Mouse (Mus musculus): ENCODE measurements at regions not wholly inside any gene's neighbourhood (a gene's known extent, or its start where the extent isn't known, plus 50 kb on each side); places are given as distances from the start of the nearest gene placed in this dataset.
A peak's percentile ranks its signal among the peaks of the same experiment; 100 is the strongest.

DNA sequence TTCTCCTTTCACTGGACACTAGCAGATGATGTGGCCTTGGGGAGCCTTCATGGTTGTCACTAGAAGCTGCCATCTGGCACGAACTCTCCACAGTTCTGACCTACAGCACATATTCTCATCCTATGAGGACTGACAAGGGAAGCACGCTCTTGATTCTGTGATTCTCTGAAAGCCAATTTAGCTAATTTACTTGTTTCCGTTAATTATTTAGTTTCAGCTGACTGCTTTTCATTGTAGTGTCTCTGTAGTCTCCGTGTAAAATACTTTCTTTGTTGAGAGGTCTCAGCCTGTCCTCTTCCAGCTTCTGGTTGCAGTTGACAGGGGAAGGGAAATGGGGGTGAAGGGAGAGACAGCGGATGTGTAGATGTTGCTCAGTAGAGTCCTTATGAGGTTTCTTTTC is 102.9 kb upstream of the Sp4 start:
- no peak for DNase-seq

DNA sequence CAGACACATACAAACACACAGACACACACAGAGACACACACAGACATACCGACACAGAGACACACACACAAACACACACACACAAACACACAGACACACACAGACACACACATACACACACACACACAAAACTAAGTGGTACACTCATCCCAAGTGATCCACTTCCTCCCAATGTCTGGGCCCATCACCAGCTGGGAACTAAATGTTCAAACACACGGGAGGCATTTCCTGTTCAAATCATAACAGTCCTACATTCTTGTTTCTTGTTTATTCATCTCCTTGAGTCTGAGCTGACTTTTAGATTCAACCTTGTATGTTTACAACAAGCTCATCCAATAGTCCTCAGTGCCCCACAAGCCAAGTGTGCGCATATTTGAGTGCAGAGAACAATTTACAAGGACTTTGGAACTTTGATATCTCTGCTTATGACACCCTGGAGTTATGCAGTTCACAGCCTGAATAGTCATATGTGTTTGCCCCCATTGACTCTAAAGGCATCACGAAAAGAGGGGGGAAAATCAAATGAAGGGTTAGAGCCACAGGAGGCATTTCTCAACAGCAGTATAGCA is 102.4 kb upstream of the Sp4 start:
- DNase-seq = no peak

GRCm38 (mm10) chr12:118401377-118401776 is 100.1 kb upstream of the Sp4 start:
- DNase-seq = no peak

DNA sequence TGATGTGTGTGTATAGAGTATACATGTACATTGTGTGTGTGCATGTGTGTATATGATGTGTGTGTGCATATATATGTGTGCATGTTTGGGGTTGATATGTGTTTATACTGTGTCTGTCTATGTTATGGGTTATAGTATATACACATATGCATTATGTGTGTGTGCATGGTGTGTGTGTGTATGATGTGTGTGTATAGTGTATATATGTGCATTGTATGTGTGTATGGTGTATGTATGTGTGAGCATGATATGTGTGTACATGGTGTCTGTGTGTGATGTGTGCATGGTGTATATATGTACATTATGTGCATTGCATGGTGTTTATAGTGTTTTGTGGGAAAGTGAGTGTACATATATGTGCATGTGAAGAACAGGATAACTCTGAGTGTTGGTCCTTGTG is 90.4 kb upstream of the Sp4 start:
- DNase-seq = no peak

DNA sequence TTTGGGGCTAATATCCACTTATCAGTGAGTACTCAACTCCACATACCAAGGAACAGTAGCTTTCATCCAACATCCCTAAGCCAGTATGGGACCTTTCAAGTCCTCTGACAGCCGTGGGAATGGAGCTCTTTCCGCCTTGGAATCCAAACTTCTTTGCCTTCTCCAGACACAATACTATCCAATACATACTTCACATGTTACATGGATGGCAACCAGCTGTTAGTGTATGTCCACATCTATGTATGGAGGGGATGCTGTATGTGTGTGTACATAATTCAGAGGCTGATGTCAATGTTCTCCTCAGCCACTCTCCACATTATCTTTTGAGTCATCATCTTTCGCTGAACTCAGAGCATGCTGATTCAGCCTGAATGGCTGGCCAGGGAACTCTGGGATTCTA is 79.8 kb upstream of the Sp4 start:
- DNase-seq = no peak

DNA sequence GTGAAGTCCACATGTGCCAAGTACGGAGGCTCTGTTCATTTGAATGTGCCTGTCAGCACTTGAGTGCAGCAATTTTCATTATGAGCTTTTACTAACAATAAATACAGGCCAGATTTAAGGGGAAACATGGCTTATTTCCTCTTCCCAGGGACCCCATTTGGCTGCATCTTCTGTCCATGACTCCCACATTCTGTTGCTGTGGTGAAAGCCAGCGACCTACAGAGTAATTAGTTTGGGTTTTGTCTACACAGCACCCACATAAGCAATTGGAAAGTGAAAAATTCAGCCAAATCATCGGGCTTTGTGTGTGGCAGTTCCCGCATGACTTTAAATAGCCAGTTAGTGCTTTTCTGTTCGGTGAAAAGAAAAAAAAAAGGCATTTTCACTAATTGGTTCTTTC is 76.7 kb upstream of the Sp4 start:
- no peak for DNase-seq

DNA sequence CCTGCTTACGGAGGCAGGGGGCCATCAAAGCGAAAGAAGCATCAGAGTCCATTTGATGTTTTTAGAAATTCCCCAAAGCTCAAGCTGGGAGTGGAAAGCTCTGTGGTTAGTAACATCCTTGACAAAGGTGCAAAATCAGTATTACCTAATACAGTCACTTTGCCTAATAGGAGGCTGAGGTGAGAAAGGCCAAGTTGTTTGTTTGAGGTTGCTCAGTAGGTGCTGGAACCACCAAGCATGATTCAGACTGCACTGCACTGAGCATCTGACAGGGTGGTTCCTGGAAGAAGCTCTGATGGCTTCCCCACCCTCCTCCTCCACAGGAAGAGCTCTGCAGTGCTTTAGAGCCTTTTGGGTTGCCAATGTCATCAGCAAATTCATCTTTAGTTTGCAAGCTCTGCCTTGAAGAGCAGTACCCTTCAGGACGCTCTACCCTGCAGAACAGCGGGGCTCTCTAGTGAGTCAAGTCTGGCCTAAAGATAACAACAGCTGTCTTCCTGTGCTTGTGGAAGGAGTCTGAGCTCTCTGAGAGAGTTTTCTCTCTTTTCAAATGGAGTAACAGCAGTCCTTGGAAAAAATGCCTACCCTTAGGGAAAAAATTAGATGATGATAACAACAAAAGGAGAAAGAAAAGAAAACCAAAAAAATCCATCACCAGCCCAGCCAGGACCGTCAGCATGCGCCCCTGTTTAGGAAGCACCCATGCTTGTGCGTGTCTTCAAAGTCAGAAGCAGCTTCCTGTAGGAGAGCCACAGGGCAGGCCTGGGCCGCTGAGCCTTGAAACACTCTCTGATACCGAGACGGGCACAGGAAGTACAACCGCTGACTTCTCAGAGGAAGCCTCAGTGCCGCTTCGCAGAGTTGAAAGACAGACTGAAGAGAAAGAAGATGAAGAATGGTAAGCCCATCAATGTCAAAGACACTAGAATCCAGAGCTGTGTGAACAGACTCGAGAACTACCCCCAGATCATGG is 75.6 kb upstream of the Sp4 start:
- DNase-seq = peak; percentile 75

DNA sequence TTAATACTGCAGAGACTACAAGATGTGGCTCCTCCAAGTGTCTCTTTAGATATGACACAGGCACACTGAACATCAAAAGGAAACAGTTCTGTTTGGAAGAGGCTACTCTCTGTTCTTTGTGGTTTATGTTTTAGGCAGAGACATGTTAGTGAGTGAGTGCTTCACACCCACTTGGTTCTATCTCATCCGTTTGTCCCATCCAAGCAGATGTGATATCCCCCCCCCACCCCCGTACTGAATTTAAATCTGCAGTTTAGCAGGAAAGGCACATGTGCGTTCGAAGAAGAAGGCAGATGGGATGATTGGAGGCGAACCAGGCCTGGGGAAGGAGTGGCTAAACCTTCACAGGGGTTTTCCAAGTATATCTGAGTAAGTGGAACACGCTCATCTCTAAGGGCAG is 72.0 kb upstream of the Sp4 start:
- no peak for DNase-seq

GRCm38 (mm10) chr12:118371905-118372304 is 70.7 kb upstream of the Sp4 start:
- no peak for DNase-seq

DNA sequence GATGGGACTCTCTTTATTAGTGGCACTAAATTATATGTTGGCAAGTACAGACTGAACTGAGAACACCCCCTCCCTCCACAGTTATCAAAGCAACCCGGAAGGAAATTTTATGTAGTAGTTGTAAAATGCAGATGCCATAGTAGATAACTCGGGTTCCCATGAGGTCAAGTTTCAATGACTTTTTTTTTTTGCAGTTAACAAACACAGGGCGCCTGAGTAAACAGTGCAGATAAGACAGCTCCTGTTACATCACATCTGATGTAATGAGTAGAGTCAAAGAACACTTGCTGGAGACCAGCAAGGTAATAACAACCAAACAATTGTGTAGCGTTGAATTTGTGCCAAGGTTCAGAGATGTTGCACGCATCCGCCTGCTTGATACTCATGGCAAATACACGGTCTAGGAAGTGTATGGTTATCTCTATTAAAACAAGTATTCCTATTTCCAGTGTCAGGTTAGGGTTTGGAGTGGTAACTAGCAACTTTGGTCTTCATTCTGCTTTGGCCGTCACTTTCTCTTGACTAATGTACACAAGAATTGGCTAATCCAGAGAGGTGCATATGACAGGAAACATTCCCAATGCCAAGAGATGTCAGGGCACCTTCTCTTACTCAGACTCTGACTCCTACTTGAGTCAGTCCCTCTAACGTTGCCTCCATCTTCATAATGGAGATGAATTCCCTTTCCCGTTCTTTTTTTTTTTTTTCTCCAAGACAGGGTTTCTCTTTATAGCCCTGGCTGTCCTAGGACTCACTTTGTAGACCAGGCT is 66.3 kb upstream of the Sp4 start:
- no peak for DNase-seq

DNA sequence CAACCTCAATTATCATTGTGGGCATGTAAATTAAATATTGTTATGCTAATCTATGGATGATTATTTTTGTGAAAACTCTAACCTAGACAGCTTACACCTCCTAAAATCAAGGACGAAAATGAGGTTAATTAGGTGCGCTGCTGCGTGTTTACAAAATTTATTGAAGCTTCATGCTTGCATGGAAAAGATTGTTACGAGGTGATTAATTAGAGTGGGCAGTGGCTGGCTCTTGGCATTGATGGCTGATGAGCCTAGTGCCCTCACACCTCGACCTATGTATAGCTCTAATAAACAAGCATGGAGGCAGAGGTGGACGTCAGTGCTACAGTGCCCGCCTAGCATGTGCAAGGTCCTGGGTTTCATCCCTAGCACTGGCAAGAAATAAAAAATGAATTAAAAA is 51.6 kb upstream of the Sp4 start:
- DNase-seq = no peak

DNA sequence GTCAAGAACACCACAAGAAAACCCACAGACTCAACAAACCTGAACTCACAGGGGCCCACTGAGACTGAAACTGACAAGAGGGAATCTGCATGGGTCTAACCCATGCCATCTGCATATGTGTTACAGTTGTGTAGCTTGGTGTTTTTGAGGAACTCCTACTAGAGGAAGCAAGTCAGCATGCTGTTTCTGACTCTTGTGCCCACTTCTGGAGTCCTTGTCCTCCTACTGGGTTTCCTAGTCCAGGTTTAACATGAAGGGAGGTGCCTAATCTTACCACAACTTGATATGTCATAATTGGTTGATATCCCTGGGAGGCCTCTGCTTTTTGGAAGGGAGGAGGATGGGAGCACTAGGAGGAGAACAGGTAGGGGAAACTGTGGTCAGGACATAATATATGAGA is 50.2 kb upstream of the Sp4 start:
- no peak for DNase-seq
